17 mouse cellular contexts compared by ENCODE assay signal in genomic region chr12:21322856-21323255, GRCm38 (mm10).
"Had no signal": no experiment of that assay in that cellular context is flagged by ENCODE, and none has a peak within 500 bp of the region (broad histone marks: within the 10 kb centered on the region; RNA-seq: fewer than 3 reads in every experiment).

No protein-coding gene starts in this region.

- H3K4me2 ChIP-seq: lung, embryonic 15.5 days; midbrain, embryonic 12.5 days; midbrain, embryonic 15.5 days; neural tube, embryonic 12.5 days; stomach, embryonic 15.5 days had no signal

- H3K4me1 ChIP-seq: lung, embryonic 15.5 days; midbrain, embryonic 12.5 days; midbrain, embryonic 15.5 days; neural tube, embryonic 12.5 days; stomach, embryonic 15.5 days had no signal

- H3K27ac ChIP-seq: lung, embryonic 15.5 days; macrophage; midbrain, embryonic 12.5 days; midbrain, embryonic 15.5 days; neural tube, embryonic 12.5 days; stomach, embryonic 15.5 days; stomach, postnatal 0 days had no signal

- H3K4me3 ChIP-seq: lung, embryonic 15.5 days; megakaryocyte, embryonic 14.5 days; midbrain, embryonic 12.5 days; midbrain, embryonic 15.5 days; neural tube, embryonic 12.5 days; stomach, embryonic 15.5 days had no signal

- H3K9ac ChIP-seq: liver, postnatal 0 days; lung, embryonic 15.5 days; midbrain, embryonic 12.5 days; midbrain, embryonic 15.5 days; neural tube, embryonic 12.5 days; stomach, embryonic 15.5 days had no signal

- ATAC-seq: liver, postnatal 0 days; lung, postnatal 0 days; midbrain, embryonic 15.5 days had no signal

- H3K27me3 ChIP-seq: lung, embryonic 15.5 days; megakaryocyte, embryonic 14.5 days; midbrain, embryonic 12.5 days; midbrain, embryonic 15.5 days; neural tube, embryonic 12.5 days; stomach, embryonic 15.5 days had no signal

- DNase-seq: liver, postnatal 0 days; lung, adult 2 months; lung, postnatal 14 days; lung, postnatal 36 days; right cerebral cortex, postnatal 14 days; thymus, adult 2 months; thymus, postnatal 25 days; thymus, postnatal 4 days had no signal

- H3K9me3 ChIP-seq: lung, embryonic 15.5 days; megakaryocyte, embryonic 14.5 days; midbrain, embryonic 12.5 days; midbrain, embryonic 15.5 days; neural tube, embryonic 12.5 days; stomach, embryonic 15.5 days had no signal
